Mouse (Mus musculus) gastrocnemius, postnatal 25 days (tissue): ENCODE data around the gene Paip2b. TPM values are rescaled to one million over a fixed set of nuclear protein-coding genes. Genes with fewer than 3 reads are reported as not detected.
"Not testable (repeated sequence)": the region's sequence is repeated elsewhere in the genome, so short reads cannot be mapped to it uniquely, and the experiment has no call there.

ENCODE experiments used
- DNase-seq: peaks from one replicate; pipeline ENCODE4 v3.0.0; 2022
- total RNA-seq, 2 experiments: library from RNA; stranded (reverse); gene quantifications; 1 replicate in 1 of 2; 2 replicates in 1 of 2; pipeline ENCODE4 v1.2.3; 2021

Gene Paip2b
- total RNA-seq, 2 experiments from 2014 or later, result 62.8 to 68.1 TPM

GRCm38 (mm10) chr6:83802033-83802432 lies 29.5 kb downstream of the Paip2b start:
- no peak for DNase-seq

- no peak for DNase-seq
These were observed 34.9 kb downstream of the Paip2b start for GRCm38 (mm10) chr6:83796686-83797085.

- DNase-seq, result no peak
These were observed 36.0 kb downstream of the Paip2b start for GRCm38 (mm10) chr6:83795492-83795900.

- DNase-seq, result peak; percentile 90
These were observed 36.7 kb downstream of the Paip2b start, which contains the start of gene Nagk for GRCm38 (mm10) chr6:83794760-83795296. TSS of gene Nagk (plus strand) at chr6:83794982.

- no peak for DNase-seq
These were observed 40.2 kb downstream of the Paip2b start for GRCm38 (mm10) chr6:83791251-83791890.

GRCm38 (mm10) chr6:83790533-83790932 lies 41.0 kb downstream of the Paip2b start:
- not testable (repeated sequence) for DNase-seq

GRCm38 (mm10) chr6:83788554-83788953 lies 43.0 kb downstream of the Paip2b start:
- DNase-seq, result no peak

GRCm38 (mm10) chr6:83786426-83786825 lies 45.1 kb downstream of the Paip2b start:
- DNase-seq, result no peak

GRCm38 (mm10) chr6:83779026-83779425 lies 52.5 kb downstream of the Paip2b start:
- no peak for DNase-seq

GRCm38 (mm10) chr6:83778306-83778705 lies 53.2 kb downstream of the Paip2b start:
- no peak for DNase-seq

- DNase-seq, result peak; percentile 92
These were observed 55.8 kb downstream of the Paip2b start, which contains the start of gene Tex261 for GRCm38 (mm10) chr6:83775638-83776293. TSS of gene Tex261 (minus strand) at chr6:83775813.

GRCm38 (mm10) chr6:83774781-83775563 lies 56.6 kb downstream of the Paip2b start:
- DNase-seq, result no peak

GRCm38 (mm10) chr6:83774126-83774525 lies 57.4 kb downstream of the Paip2b start:
- DNase-seq, result no peak

- DNase-seq, result no peak
These were observed 63.1 kb downstream of the Paip2b start for GRCm38 (mm10) chr6:83768485-83768884.

- DNase-seq, result no peak
These were observed 64.6 kb downstream of the Paip2b start for GRCm38 (mm10) chr6:83766982-83767381.

GRCm38 (mm10) chr6:83762880-83763431 lies 68.6 kb downstream of the Paip2b start:
- DNase-seq, result no peak

- DNase-seq, result no peak
These were observed 69.2 kb downstream of the Paip2b start, which contains the start of gene Ankrd53 for GRCm38 (mm10) chr6:83762344-83762743. TSS of gene Ankrd53 (plus strand) at chr6:83762644.

- no peak for DNase-seq
These were observed 75.5 kb downstream of the Paip2b start for GRCm38 (mm10) chr6:83756051-83756450.
